8 mouse cellular contexts compared by ENCODE assay signal in genomic region chr3:66292356-66292946, GRCm38 (mm10). TPM values are rescaled to one million over a fixed set of nuclear protein-coding genes. Genes with fewer than 3 reads are reported as not detected.
DNase-seq lines count a peak whose midpoint lies in the region; ATAC-seq lines count a peak whose summit lies in the region.

No protein-coding gene starts in this region.

- DNase-seq in cerebellum, postnatal 14 days: peak; percentile 27 to 30
- no peak for DNase-seq in cerebellum, adult 11 months
- DNase-seq in adrenal gland, postnatal 25 days: peak; percentile 4
- DNase-seq in lung, postnatal 14 days: peak; percentile 62

- peak overlapping the region; percentile 52 for H3K4me3 ChIP-seq in heart, embryonic 13.5 days
- H3K4me3 ChIP-seq in kidney, embryonic 16.5 days (ENCODE audit: low read length): peak overlapping the region; percentile 39
- peak overlapping the region; percentile 44 for H3K4me3 ChIP-seq in stomach, embryonic 16.5 days (replicated peaks; ENCODE audit: low read length)

- H3K4me2 ChIP-seq in heart, embryonic 13.5 days: peak overlapping the region; percentile 74
- peak overlapping the region; percentile 58 for H3K4me2 ChIP-seq in kidney, embryonic 16.5 days (replicated peaks; ENCODE audit: low read depth, low read length)
- H3K4me2 ChIP-seq in stomach, embryonic 16.5 days (ENCODE audit: low read depth, low read length): peak overlapping the region; percentile 72

- no peaks in the 10 kb centered on the region for H3K36me3 ChIP-seq in heart, embryonic 13.5 days
- no peaks in the 10 kb centered on the region; the same call in 1 of the 2 replicates for H3K36me3 ChIP-seq in kidney, embryonic 16.5 days (ENCODE audit: insufficient read depth, low read length)
- no peaks in the 10 kb centered on the region for H3K36me3 ChIP-seq in stomach, embryonic 16.5 days (ENCODE audit: control insufficient read depth, insufficient read depth, low read length)

- ATAC-seq in heart, embryonic 13.5 days (ENCODE audit: extremely low read depth, insufficient number of reproducible peaks, low FRiP score, low TSS enrichment): peak; percentile 74; the same call in 1 of the 2 replicates
- peak; percentile 96 for ATAC-seq in kidney, embryonic 16.5 days (ENCODE audit: low FRiP score, low TSS enrichment)
- ATAC-seq in stomach, embryonic 16.5 days (ENCODE audit: insufficient read depth, low FRiP score): peak; percentile 85; the same call in 1 of the 2 replicates
- ATAC-seq in activated CD4-positive, CD25-positive, alpha-beta regulatory T cell, adult 4 months: no peak

- WGBS in heart, embryonic 13.5 days: 4% methylated on average over 20 of the region's 20 CpGs
- 4% methylated on average over 20 of the region's 20 CpGs for WGBS in kidney, embryonic 16.5 days
- WGBS in stomach, embryonic 16.5 days: 3% methylated on average over 20 of the region's 20 CpGs

- peaks cover 9% of the 10 kb centered on the region for H3K4me1 ChIP-seq in heart, embryonic 13.5 days
- H3K4me1 ChIP-seq in kidney, embryonic 16.5 days (ENCODE audit: insufficient read depth, low read length): peaks cover 24% of the 10 kb centered on the region
- peaks cover 7% of the 10 kb centered on the region; the same call in 1 of the 2 replicates for H3K4me1 ChIP-seq in stomach, embryonic 16.5 days (ENCODE audit: control insufficient read depth, insufficient read depth, low read length)

- no peaks in the 10 kb centered on the region for H3K27me3 ChIP-seq in heart, embryonic 13.5 days (replicated peaks)
- no peaks in the 10 kb centered on the region for H3K27me3 ChIP-seq in kidney, embryonic 16.5 days (ENCODE audit: insufficient read depth, low read length)
- no peaks in the 10 kb centered on the region for H3K27me3 ChIP-seq in stomach, embryonic 16.5 days (ENCODE audit: control insufficient read depth, insufficient read depth, low read length)

- H3K9me3 ChIP-seq in heart, embryonic 13.5 days: no peaks in the 10 kb centered on the region
- H3K9me3 ChIP-seq in kidney, embryonic 16.5 days (ENCODE audit: low read length): no peaks in the 10 kb centered on the region
- H3K9me3 ChIP-seq in stomach, embryonic 16.5 days (replicated peaks; ENCODE audit: control insufficient read depth, low read length): no peaks in the 10 kb centered on the region

- H3K27ac ChIP-seq in heart, embryonic 13.5 days (replicated peaks): peak overlapping the region; percentile 85
- H3K27ac ChIP-seq in kidney, embryonic 16.5 days (ENCODE audit: low read length): peak overlapping the region; percentile 96
- no peak overlapping the region for H3K27ac ChIP-seq in stomach, embryonic 16.5 days (ENCODE audit: low read length)

- peak overlapping the region; percentile 80 for H3K9ac ChIP-seq in heart, embryonic 13.5 days
- H3K9ac ChIP-seq in kidney, embryonic 16.5 days (replicated peaks; ENCODE audit: low read length): peak overlapping the region; percentile 55
- H3K9ac ChIP-seq in stomach, embryonic 16.5 days (ENCODE audit: low read length): peak overlapping the region; percentile 68

RNA-seq across cellular contexts. Expression of gene Veph1, which starts 4.2 kb away (rescaled TPM):
- total RNA-seq in adrenal gland, postnatal 25 days (2021): not detected in 2 replicates
- 0.47 and 1.0 TPM in 2 replicates for polyA plus RNA-seq in heart, embryonic 13.5 days (2015; fragmentation: Nextera tagmentation; extraction: Ambion mirVana)
- polyA plus RNA-seq in kidney, embryonic 16.5 days (2015; fragmentation: Nextera tagmentation; extraction: Ambion mirVana): 11.9 and 17.6 TPM in 2 replicates
- 0.05 TPM in 1 of 2 replicates, not detected in the other for polyA plus RNA-seq in stomach, embryonic 16.5 days (2015; fragmentation: Nextera tagmentation; extraction: Ambion mirVana)
- not detected for polyA plus RNA-seq in activated CD4-positive, CD25-positive, alpha-beta regulatory T cell, adult 4 months (2017; shearing (Covaris generic))
